Mouse (Mus musculus) right cerebral cortex, postnatal 36 days (tissue): ENCODE measurements around the gene Aunip.

ENCODE experiments used
- DNase-seq, 2 experiments: peaks; one replicate each; pipeline ENCODE4 v3.0.0; 2022; ENCODE audit warnings: low spot score in 2 of 2, mixed read lengths in 1 of 2

Aunip gene

DNA sequence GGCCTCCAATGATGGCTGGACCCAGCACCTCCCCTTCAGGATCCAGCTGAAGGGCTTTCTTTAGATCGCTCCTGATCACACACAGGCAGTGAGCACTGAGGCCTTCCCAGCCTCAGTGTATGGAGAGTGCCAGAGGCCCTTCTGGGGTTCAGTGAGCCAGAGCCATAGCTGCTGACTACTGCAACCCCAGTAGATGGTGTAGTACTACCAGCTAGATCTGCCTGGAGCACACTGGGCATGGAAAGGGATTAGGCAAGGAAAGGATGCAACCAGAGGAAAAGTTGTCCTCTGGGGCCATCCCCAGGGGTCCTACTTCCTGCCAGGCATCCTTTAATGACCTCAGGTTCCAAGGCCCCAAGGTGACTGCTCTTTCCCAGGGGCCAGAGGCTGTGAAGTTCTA, 42.8 kb downstream of the Aunip start:
- DNase-seq = no peak

DNA sequence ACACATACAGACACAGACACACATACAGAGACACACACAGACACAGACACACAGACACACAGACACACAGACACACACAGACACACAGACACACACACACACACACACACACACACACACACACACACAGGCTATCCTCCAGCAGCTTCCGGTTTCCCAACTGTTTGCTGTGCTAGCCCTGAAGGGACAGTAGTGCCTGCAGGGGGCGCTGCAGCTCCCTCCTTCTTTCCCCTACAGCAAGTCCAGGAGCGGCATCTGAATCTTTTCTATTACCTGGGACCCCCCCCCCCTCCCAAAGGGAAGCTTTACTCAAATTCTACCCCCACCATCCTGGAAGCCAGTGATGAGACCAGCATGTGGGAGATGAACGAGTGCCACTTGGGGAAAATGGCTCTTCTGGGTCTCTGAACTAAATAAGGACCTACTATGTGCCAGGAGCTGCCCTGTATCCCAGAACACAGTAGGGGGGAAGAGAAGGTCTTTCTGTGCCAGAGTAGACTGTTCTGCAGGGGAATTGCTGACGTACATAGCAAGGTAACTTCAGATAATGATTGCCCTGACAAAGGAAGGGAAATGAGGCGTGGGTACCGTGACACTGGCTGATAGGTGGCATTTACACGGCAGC, 45.3 kb downstream of the Aunip start:
- no peak for DNase-seq

DNA sequence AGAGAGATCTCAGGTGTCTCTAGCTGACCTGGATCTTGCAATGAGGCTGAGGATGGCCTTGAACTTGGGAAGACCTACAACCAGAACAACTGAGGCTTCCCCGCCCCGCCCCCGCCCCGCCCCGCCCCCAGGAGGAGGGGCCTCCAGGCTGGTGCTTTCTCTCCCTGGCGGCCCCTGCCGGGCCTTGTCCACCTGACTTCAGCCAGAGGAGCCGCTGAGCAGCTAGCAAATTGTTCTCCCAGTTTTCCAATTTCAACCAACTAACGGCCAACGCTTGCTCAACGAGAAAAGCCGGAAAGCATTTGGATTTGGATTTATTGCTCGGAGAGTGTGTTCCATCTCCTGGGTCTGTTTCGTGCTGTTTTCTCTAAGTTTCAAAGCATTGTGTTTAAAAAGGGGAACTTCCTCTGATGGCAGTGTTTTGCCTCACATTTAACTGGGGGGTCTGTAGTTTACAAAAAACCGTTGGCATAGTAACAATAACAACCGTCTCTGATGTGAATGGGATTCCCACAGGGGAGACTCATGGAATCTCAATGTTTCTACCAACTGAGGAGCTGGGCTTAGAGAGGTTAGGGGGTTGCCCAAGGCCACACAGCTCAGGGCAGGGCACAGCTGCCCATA, 46.9 kb downstream of the Aunip start:
- DNase-seq = no peak

DNA sequence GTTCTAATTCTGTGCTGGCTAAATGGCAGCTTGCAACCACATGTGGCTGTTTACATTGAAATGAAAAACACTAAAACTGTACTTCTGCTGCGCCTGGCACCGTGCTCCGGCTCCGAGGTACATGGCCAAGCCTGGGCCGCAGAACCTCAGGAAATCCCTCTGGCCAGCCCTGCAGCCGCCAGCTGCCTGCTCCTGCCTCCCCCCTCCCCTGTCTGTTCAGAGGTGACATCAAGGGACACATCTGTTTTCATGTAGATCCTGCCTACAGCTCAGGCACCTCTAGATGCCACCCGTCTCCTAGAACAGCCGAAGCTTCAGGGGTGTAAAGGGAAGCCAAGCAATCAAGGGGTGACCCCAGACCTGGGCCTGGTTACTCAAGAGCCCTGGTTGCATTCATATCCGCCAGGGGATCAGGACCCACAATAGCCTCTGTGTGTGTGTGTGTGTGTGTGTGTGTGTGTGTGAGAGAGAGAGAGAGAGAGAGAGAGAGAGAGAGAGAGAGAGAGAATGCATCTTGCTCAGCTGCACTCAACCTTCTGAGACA, 47.8 kb downstream of the Aunip start:
- DNase-seq = no peak

DNA sequence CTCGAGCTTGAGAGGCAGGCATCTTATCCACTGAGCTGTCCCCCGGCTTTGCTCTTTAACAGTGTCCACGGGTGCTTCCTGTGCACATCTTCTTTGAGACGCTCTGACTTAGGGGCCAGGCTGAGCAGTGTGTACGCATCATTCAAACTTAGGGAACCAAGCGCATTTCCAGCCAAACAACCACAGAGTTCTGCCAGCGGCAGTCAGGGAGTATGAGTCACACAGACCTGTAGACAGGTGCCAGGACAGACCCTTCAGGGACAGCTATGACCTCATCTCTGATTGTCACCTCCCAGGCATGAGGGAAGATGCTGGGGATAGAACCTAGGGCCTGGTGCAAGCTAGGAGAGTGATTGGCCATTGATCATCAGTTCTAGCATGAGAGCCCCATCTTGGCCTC, 48.4 kb downstream of the Aunip start:
- no peak for DNase-seq

DNA sequence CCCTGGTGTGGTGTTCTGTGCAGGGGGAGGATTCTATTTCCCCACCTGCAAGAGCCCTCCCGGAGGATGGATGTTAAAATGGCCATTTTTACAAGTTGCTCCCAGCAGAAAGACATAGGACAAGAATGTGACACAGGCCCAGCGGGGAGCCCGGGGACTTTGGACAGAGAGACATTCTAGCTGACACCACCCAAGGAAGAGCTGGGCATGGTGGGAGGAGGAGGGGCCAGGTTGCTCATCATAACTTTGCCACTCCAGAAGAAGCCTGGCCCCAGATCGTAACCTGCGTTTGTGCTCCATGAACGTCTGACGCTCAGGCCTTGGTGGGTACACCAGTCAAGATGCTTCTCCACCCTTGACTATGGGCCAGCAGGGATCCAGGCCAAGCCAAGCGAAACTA, 49.9 kb downstream of the Aunip start:
- DNase-seq = no peak

DNA sequence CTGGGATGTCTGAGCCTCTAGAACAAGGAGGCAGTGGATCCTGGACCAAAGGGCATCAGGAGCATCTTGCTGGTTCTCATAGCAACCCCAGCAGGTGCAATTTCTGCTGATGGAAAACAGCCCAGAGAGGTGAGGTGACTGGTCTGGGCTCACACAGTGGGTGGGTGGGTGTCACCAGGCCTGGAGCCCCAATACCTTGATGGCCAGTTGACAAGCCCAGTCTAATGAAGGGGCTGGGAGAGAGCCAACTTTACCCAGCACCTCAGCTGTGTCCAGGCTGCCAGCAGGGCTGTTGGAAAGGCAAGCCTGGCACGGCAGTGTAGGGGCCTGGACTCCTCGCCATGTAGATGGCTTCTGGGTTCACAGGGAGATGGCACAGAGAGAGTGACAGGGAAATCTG, 51.2 kb downstream of the Aunip start:
- no peak for DNase-seq

DNA sequence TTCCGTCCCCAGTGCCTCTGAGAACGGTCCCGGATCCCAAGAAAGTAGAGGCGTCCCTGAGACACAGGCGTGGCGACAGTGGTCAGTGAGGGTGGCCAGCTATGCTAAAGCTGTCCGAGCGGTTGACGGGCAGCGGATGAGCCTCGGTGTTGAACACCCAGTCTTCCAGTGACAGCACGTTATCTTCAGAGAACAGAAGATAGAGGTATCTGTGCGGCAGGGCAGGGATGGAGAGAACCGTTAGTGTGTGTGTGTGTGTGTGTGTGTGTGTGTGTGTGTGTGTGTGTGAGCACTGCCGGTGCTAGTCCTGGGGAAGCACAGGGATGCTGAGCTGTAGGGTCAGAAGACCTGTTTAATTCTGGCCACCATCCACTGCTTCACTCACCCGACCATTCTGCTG, 52.8 kb downstream of the Aunip start:
- no peak for DNase-seq

DNA sequence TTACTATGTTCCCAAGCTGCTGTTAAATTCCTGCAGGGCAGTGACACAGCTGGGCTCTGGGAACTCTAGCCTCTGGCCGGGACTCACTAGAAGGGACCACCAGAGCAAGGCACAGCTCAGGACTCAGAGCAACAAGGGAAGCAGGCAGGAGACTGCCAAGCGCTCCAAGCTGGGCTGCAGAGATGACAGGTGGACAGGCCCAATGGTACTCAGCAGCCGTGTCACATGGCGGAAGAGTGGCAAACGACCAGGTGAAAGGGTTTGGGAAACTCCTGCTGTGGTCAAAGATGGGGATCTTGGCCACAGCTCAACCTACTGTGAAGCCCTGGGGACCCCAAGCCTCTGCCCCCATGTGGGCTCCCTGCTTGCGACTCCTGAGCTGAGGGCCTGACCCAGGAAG, 53.3 kb downstream of the Aunip start:
- no peak for DNase-seq

DNA sequence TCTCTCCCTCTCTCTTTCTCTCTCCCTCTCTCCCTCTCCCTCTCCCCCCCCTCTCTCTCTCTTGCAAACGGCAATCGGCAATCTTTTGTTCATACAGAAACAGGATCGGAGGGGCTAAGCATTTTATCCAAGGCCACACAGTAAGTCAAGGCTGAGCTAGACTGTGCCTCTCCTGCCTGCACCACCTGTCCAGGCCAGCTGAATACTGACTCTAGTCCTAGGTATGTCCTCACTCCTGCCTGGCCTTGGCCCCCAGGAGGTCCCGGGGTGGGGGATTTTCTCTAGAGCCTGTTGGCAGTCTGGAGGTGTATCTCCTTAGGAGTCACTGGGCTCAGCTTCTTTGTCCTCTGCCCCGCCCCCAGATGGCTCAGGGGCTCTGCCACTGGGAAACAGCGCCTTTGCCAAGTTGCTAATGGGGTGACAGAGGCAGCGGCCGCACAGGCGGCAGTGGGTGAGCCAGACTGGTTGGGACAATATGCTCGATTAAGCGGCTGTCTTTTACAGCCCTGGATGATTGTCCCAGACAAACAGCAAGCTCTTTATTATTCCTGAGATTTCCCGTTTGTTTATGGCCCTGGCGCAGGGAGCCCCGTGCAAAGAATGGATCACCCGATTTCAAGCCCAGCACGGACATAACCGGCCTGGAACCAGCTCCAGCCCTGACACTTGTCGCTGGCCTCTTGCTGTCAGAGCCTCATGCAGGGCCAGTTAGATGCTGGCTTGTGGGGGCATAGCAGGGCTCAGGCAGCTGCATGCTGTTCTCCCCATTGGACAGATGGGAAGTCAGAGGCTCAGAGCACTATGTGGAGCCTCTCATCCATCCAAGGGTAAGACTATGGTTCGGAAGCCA, 56.8 kb downstream of the Aunip start:
- DNase-seq = no peak

DNA sequence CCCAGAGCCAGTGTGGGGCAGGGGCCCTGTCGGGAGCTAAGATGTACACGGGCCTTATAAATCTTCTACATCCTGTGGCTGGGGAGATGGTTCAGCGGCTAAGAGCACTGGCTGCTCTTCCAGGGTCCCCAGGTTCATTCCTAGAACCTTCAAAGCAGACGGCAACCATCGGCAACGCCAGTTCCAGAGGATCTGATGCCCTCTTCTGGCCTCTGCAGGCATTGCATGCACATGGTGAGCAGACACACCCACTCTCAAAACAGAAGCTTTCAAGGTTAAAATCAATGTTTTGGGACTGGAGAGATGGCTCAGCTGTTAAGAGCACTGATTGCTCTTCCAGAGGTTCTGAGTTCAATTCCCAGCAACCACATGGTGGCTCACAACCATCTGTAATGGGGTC, 58.4 kb downstream of the Aunip start:
- no peak for DNase-seq

DNA sequence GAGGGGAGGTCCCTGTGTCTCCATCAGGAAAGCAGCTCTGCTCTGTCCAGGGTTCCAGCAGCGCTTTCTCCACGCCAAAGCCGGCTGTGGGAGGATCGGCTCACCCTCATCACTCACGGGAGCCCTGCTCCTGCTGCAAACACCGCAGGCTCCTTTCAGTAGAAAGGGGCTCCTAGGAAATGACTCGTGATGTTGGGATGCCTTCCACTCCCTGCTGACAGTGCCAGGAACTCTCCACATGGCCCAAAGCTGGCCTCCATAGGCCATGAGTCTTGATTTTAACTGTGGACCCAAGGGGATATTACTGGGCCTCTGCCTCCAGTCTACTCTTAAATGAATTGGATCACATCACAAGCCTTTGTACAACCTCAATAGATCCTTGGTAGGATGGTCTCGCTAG, 59.0 kb downstream of the Aunip start:
- DNase-seq = no peak

DNA sequence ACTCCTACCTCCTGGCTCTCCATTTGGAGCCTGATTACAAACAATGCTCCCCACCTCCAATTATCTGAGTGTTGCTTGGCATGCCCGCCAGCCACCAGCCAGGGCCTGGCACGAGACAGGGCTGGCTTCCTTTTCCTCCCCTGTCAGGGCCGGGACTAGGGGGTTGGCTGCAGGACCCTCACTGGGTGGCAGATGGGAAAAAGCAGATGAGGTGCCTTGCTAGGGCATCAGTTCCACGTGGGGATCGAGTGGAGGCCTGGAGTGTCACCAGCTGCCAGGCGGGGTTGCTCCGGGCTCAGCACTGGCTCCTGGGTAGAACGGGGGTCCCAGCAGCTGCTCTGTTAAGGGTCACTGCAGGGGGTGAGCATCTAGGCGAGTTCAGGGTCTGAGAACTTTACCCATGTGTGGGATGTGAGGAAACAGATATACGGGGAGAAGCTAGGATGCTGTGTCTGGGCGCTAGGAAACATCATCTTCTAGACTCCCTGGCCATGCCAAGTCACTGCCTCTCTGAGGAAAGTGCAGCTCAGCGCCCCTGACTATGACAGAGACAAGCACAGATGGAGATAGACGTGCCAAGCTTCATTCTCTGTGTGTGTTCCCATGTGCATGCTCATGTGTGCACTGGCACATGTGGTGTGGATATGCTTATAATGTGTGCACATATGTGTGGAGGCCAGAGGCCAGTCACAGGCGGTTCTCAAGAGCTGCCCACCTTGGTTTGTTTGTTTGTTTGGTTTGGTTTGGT, 60.1 kb downstream of the Aunip start:
- no peak for DNase-seq

DNA sequence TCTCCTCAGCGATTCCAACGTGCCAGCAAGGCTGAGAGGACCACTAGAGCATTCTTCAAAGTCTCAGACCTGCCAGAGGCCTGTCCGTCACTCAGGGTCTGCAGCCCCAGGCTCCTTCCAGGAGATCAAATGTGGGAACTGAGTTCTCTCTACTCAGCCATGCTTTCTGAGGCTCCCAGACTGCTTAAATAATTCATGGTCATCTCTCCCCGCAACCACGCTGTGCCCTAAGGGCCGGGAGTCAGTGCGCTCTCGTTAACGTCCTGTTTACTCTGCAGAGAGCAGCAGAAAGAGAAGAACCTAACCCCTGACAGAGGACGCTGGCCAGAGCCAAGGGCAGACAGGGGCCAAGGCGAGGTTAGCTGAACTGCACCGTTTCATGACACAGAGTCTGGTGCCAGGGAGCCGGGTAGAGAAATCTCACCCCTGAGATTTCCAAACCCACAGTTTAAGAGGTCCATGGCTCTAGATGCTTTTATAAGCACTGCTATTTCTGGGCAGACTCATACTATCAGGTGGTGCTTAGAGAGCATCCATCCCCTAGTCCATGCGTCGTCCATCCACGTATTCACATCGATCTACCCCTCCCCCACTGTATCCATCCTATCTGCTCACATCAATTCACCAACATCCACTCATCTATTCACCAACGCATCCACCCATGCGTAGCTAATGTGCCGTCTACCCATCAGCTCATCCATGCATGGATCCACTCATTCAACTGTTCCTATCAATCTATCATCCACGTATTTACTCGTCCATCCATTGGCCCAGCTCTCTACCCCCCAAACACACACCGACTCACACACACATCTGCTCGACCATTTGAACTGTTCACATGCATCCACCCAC, 61.9 kb downstream of the Aunip start:
- DNase-seq = no peak
